Mouse (Mus musculus): ENCODE data around the gene Timp3. TPM values are rescaled to one million over a fixed set of nuclear protein-coding genes. Genes with fewer than 3 reads are reported as not detected.

Timp3 gene
- polyA plus RNA-seq, 1 experiment from 2014 or later: 81.4 TPM

- no peak overlapping the region for H3K27ac ChIP-seq (replicated peaks)
- H3K4me1 ChIP-seq: peaks cover 10% of the 10 kb centered on the region; the same call in 1 of the 2 replicates
- H3K9me3 ChIP-seq (replicated peaks): no peaks in the 10 kb centered on the region
- WGBS: 68% methylated on average over 1 of the region's 1 CpGs
- H3K27me3 ChIP-seq: no peaks in the 10 kb centered on the region
- H3K9ac ChIP-seq: no peak overlapping the region
- 0 out of 2 replicates have a peak, but pooled peaks cover 8% of the 10 kb centered on the region for H3K36me3 ChIP-seq
- no peak overlapping the region for H3K4me3 ChIP-seq (replicated peaks)
- no peak for ATAC-seq (ENCODE audit: insufficient number of reproducible peaks, low FRiP score, low TSS enrichment, low read depth)
- H3K4me2 ChIP-seq (replicated peaks): no peak overlapping the region
Observed at GRCm38 (mm10) chr10:86313448-86313847, 13.3 kb downstream of the Timp3 start.

GRCm38 (mm10) chr10:86315513-86315912 is 15.3 kb downstream of the Timp3 start:
- Histone ChIP-seq H3K4me2 (replicated peaks) (no peak overlapping the region), H3K27ac (replicated peaks) (no peak overlapping the region), H3K9ac (no peak overlapping the region), H3K9me3 (replicated peaks) (no peaks in the 10 kb centered on the region), H3K27me3 (no peaks in the 10 kb centered on the region), H3K4me1 (peaks cover 7% of the 10 kb centered on the region; the same call in 1 of the 2 replicates), H3K36me3 (no peaks in the 10 kb centered on the region), H3K4me3 (replicated peaks) (no peak overlapping the region)
- WGBS: 40% methylated on average over 3 of the region's 3 CpGs
- no peak for ATAC-seq (ENCODE audit: insufficient number of reproducible peaks, low FRiP score, low TSS enrichment, low read depth)

- H3K9ac ChIP-seq: no peak overlapping the region
- H3K9me3 ChIP-seq (replicated peaks): no peaks in the 10 kb centered on the region
- WGBS: 76% methylated on average over 7 of the region's 7 CpGs
- H3K4me1 ChIP-seq: peaks cover 16% of the 10 kb centered on the region; the same call in 1 of the 2 replicates
- H3K27me3 ChIP-seq: no peaks in the 10 kb centered on the region
- no peaks in the 10 kb centered on the region for H3K36me3 ChIP-seq
- no peak overlapping the region for H3K4me2 ChIP-seq (replicated peaks)
- H3K27ac ChIP-seq (replicated peaks): no peak overlapping the region
- ATAC-seq (ENCODE audit: insufficient number of reproducible peaks, low FRiP score, low TSS enrichment, low read depth): no peak
- H3K4me3 ChIP-seq (replicated peaks): no peak overlapping the region
Observed at GRCm38 (mm10) chr10:86317633-86318032, 17.5 kb downstream of the Timp3 start.

DNA sequence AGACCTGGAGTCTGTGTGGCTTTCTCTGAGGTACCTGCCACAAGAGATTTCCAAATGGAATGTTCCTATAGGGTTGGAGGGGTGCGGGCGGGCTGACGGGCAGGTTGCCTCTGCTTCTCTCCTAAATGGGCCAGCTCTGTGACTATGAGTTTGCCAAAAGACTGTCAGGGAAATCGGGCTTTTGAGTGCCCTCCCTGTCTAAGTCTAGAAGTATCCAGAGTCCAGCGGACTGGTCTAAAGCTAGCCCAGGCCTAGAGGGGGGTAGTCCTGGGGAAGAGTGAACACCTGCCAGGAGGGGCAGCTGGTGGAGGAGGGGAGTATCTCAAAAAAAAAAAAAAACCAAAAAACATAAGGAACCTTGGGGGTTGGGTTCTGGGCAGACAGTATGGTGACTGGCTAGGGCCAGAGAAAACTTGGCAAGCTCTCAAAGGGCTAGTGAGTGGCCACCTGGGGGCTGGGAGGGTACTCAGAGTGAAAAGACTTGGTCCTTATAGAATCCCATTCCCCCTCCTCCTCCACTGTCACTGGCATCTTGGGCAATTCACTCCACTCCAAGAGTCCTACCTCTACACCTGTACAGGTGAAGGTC is 18.5 kb downstream of the Timp3 start:
- Histone ChIP-seq H3K27me3 (no peaks in the 10 kb centered on the region), H3K27ac (replicated peaks) (no peak overlapping the region), H3K36me3 (no peaks in the 10 kb centered on the region), H3K9ac (no peak overlapping the region), H3K4me1 (peaks cover 16% of the 10 kb centered on the region; the same call in 1 of the 2 replicates), H3K9me3 (replicated peaks) (no peaks in the 10 kb centered on the region), H3K4me3 (replicated peaks) (no peak overlapping the region), H3K4me2 (replicated peaks) (no peak overlapping the region)
- no peak for ATAC-seq (ENCODE audit: insufficient number of reproducible peaks, low FRiP score, low TSS enrichment, low read depth)
- 79% methylated on average over 5 of the region's 5 CpGs for WGBS

- Histone ChIP-seq H3K9me3 (replicated peaks) (no peaks in the 10 kb centered on the region), H3K36me3 (no peaks in the 10 kb centered on the region), H3K27ac (replicated peaks) (no peak overlapping the region), H3K27me3 (no peaks in the 10 kb centered on the region), H3K9ac (no peak overlapping the region), H3K4me1 (peaks cover 16% of the 10 kb centered on the region; the same call in 1 of the 2 replicates), H3K4me3 (replicated peaks) (no peak overlapping the region), H3K4me2 (replicated peaks) (no peak overlapping the region)
- ATAC-seq (ENCODE audit: insufficient number of reproducible peaks, low FRiP score, low TSS enrichment, low read depth): no peak
- WGBS: 52% methylated on average over 3 of the region's 3 CpGs
Observed at GRCm38 (mm10) chr10:86319526-86319925, 19.4 kb downstream of the Timp3 start.

- no peak overlapping the region for H3K9ac ChIP-seq
- H3K4me3 ChIP-seq (replicated peaks): no peak overlapping the region
- H3K4me2 ChIP-seq (replicated peaks): no peak overlapping the region
- H3K9me3 ChIP-seq (replicated peaks): no peaks in the 10 kb centered on the region
- no peaks in the 10 kb centered on the region for H3K36me3 ChIP-seq
- WGBS: 81% methylated on average over 5 of the region's 5 CpGs
- ATAC-seq (ENCODE audit: insufficient number of reproducible peaks, low FRiP score, low TSS enrichment, low read depth): no peak
- peaks cover 11% of the 10 kb centered on the region; the same call in 1 of the 2 replicates for H3K4me1 ChIP-seq
- no peaks in the 10 kb centered on the region for H3K27me3 ChIP-seq
- H3K27ac ChIP-seq (replicated peaks): no peak overlapping the region
Observed at GRCm38 (mm10) chr10:86320204-86320603, 20.0 kb downstream of the Timp3 start.

GRCm38 (mm10) chr10:86321194-86321593 is 21.0 kb downstream of the Timp3 start:
- peak; percentile 40; the same call in 1 of the 2 replicates for ATAC-seq (ENCODE audit: insufficient number of reproducible peaks, low FRiP score, low TSS enrichment, low read depth)
- Histone ChIP-seq H3K27ac (replicated peaks) (peak overlapping the region; percentile 13; the same call in 1 of the 2 replicates), H3K9ac (no peak overlapping the region), H3K9me3 (replicated peaks) (no peaks in the 10 kb centered on the region), H3K4me2 (replicated peaks) (no peak overlapping the region), H3K27me3 (no peaks in the 10 kb centered on the region), H3K36me3 (no peaks in the 10 kb centered on the region), H3K4me3 (replicated peaks) (no peak overlapping the region), H3K4me1 (0 out of 2 replicates have a peak, but pooled peaks cover 11% of the 10 kb centered on the region)
- 64% methylated on average over 8 of the region's 8 CpGs for WGBS

- 33% methylated on average over 1 of the region's 1 CpGs for WGBS
- no peak overlapping the region for H3K27ac ChIP-seq (replicated peaks)
- H3K36me3 ChIP-seq: no peaks in the 10 kb centered on the region
- no peak overlapping the region for H3K4me2 ChIP-seq (replicated peaks)
- H3K27me3 ChIP-seq: no peaks in the 10 kb centered on the region
- ATAC-seq (ENCODE audit: insufficient number of reproducible peaks, low FRiP score, low TSS enrichment, low read depth): no peak
- H3K4me3 ChIP-seq (replicated peaks): no peak overlapping the region
- H3K4me1 ChIP-seq: 0 out of 2 replicates have a peak, but pooled peaks cover 11% of the 10 kb centered on the region
- H3K9me3 ChIP-seq (replicated peaks): no peaks in the 10 kb centered on the region
- H3K9ac ChIP-seq: no peak overlapping the region
Observed at GRCm38 (mm10) chr10:86322006-86322405, 21.8 kb downstream of the Timp3 start.

DNA sequence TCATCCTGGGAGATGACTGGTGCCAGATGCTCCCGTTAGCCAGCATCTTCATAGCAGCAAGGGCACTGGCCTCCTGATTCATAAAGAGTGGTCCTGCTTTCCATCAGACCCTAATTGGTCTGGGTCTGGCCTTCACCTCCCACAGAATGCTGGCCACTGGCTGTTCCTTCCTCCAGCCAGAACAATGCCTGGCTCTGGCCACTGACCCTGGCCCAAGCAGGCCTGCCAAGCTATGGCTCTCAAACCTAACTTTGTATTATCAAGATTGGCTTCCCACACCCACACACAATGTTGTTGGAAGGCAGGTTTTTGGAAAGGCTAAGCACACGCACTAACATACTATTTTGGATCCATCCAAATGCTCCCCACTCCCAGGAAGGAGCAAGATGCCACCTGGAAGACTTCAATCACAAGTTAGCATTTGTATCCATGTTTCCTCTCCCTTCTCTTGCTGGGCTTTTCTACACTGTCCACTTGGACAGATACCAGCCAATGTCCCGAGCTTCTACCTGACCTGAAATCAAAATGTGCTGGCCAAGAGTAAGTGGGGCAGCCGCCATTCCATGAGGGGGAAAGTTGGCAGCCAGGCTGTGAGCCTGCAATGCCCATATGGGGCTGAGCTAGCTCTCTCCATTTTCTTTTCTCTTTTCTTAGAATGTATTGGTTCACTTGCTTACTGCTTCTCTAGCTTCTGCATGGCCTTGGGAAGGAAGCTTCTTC is 23.3 kb downstream of the Timp3 start:
- ATAC-seq (ENCODE audit: insufficient number of reproducible peaks, low FRiP score, low TSS enrichment, low read depth): no peak
- H3K9ac ChIP-seq: no peak overlapping the region
- H3K9me3 ChIP-seq (replicated peaks): no peaks in the 10 kb centered on the region
- H3K27ac ChIP-seq (replicated peaks): no peak overlapping the region
- WGBS: 80% methylated on average over 4 of the region's 4 CpGs
- H3K4me3 ChIP-seq (replicated peaks): no peak overlapping the region
- H3K36me3 ChIP-seq: no peaks in the 10 kb centered on the region
- no peak overlapping the region for H3K4me2 ChIP-seq (replicated peaks)
- no peaks in the 10 kb centered on the region for H3K27me3 ChIP-seq
- peaks cover 15% of the 10 kb centered on the region; the same call in 1 of the 2 replicates for H3K4me1 ChIP-seq

DNA sequence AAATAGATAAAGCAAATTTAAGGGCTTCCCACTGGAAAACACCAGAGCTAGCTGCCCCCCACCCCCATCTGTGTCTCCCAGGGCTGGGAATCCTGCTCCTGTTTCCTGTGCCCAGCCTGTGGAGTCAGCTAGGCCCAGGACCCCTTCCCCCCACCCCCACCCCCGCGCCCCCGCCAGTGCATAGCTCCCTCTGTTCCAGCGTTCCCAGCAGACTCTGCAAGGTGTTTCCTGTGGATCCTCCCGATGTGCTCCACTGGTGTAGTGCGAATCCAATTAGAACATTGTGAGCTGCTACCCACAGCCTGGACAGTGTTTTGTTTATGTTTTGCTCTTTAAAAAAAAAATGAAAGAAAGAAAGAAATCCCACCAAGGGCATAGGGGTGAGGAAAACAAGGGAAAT is 25.1 kb downstream of the Timp3 start:
- Histone ChIP-seq H3K27me3 (no peaks in the 10 kb centered on the region), H3K4me1 (peaks cover 33% of the 10 kb centered on the region), H3K9ac (no peak overlapping the region), H3K4me2 (replicated peaks) (no peak overlapping the region), H3K9me3 (replicated peaks) (no peaks in the 10 kb centered on the region), H3K27ac (replicated peaks) (no peak overlapping the region), H3K36me3 (no peaks in the 10 kb centered on the region), H3K4me3 (replicated peaks) (no peak overlapping the region)
- 25% methylated on average over 6 of the region's 6 CpGs for whole genome bisulfite sequencing
- ATAC-seq (ENCODE audit: insufficient number of reproducible peaks, low FRiP score, low TSS enrichment, low read depth): no peak

DNA sequence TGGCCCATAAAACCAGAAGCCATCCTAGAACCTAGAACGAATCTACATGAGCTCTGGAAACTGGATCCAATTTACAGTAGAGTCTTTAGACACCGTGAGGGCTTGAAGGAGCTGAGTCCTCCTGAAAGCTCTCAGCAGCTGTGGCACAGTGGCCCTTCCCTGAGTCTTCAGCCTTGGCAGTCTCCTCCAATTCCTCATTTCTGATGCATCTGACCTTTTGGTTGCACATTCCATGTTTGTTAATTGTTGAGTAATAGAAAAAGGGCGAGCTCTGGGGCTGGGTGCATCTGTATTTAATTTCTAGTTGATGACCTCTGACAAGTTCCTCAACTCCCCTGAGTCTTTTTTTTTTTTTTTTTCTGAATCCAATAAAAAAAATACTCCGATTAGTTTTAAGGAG is 28.0 kb downstream of the Timp3 start:
- Histone ChIP-seq H3K36me3 (no peaks in the 10 kb centered on the region), H3K4me2 (replicated peaks) (no peak overlapping the region), H3K27me3 (no peaks in the 10 kb centered on the region), H3K4me3 (replicated peaks) (no peak overlapping the region), H3K4me1 (peaks cover 50% of the 10 kb centered on the region), H3K9ac (no peak overlapping the region), H3K9me3 (replicated peaks) (no peaks in the 10 kb centered on the region), H3K27ac (replicated peaks) (no peak overlapping the region)
- 55% methylated on average over 4 of the region's 4 CpGs for WGBS
- no peak for ATAC-seq (ENCODE audit: insufficient number of reproducible peaks, low FRiP score, low TSS enrichment, low read depth)
